In genomic region chr8:61778194-61778593, GRCm38 (mm10) we compare ENCODE assay signal across 25 mouse cellular contexts.
"Had no signal": no experiment of that assay in that cellular context is flagged by ENCODE, and none has a peak within 500 bp of the region (broad histone marks: within the 10 kb centered on the region; RNA-seq: fewer than 3 reads in every experiment).

No protein-coding gene starts in this region.

- H3K4me2 ChIP-seq: heart, embryonic 12.5 days; heart, embryonic 15.5 days; hindbrain, embryonic 12.5 days; hindbrain, embryonic 14.5 days; intestine, embryonic 15.5 days; limb, embryonic 13.5 days; limb, embryonic 15.5 days; liver, embryonic 12.5 days had no signal

- H3K4me3 ChIP-seq: gastrocnemius, adult 2 months; heart, embryonic 12.5 days; heart, embryonic 15.5 days; hindbrain, embryonic 10.5 days; hindbrain, embryonic 12.5 days; intestine, embryonic 15.5 days; layer of hippocampus, adult 2 months; left cerebral cortex, adult 2 months; limb, embryonic 13.5 days; limb, embryonic 15.5 days; liver, embryonic 12.5 days had no signal

- DNase-seq: gastrocnemius, adult 2 months; gastrocnemius, postnatal 10 days; gastrocnemius, postnatal 25 days; heart, postnatal 10 days; heart, postnatal 4 days; kidney, adult 18-20 months; kidney, adult 8-10 months; kidney, postnatal 10 days; kidney, postnatal 25 days; kidney, postnatal 4 days had no signal

- H3K4me1 ChIP-seq: intestine, embryonic 15.5 days; liver, embryonic 12.5 days had no signal

- H3K36me3 ChIP-seq: heart, embryonic 12.5 days; heart, embryonic 15.5 days; hindbrain, embryonic 10.5 days; hindbrain, embryonic 12.5 days; intestine, embryonic 15.5 days; limb, embryonic 13.5 days; limb, embryonic 15.5 days; liver, embryonic 12.5 days had no signal

- ATAC-seq: hindbrain, embryonic 16.5 days; inflammation-experienced regulatory T-cells, adult 6 months; intestine, embryonic 15.5 days; intestine, postnatal 0 days; liver, embryonic 12.5 days had no signal

- H3K27me3 ChIP-seq: heart, embryonic 12.5 days; heart, embryonic 15.5 days; hindbrain, embryonic 12.5 days; intestine, embryonic 15.5 days; limb, embryonic 13.5 days; limb, embryonic 15.5 days; liver, embryonic 12.5 days had no signal

- H3K9ac ChIP-seq: heart, embryonic 12.5 days; heart, embryonic 15.5 days; hindbrain, embryonic 12.5 days; hindbrain, embryonic 14.5 days; intestine, embryonic 15.5 days; limb, embryonic 13.5 days; limb, embryonic 15.5 days; liver, embryonic 12.5 days; liver, embryonic 14.5 days had no signal

- H3K9me3 ChIP-seq: heart, embryonic 12.5 days; heart, embryonic 15.5 days; hindbrain, embryonic 10.5 days; hindbrain, embryonic 12.5 days; intestine, embryonic 15.5 days; limb, embryonic 13.5 days; limb, embryonic 15.5 days; liver, embryonic 12.5 days had no signal

- H3K27ac ChIP-seq: gastrocnemius, adult 2 months; heart, embryonic 15.5 days; hindbrain, embryonic 10.5 days; hindbrain, embryonic 12.5 days; hindbrain, embryonic 14.5 days; intestine, embryonic 15.5 days; layer of hippocampus, adult 2 months; left cerebral cortex, adult 2 months; limb, embryonic 13.5 days; limb, embryonic 15.5 days; liver, embryonic 12.5 days; liver, embryonic 14.5 days had no signal
